Mouse (Mus musculus): Measurements from ENCODE around the gene Adamts7. TPM values are rescaled to one million over a fixed set of nuclear protein-coding genes. Genes with fewer than 3 reads are reported as not detected.

The Adamts7 gene
- polyA plus RNA-seq, 1 experiment, result 7.2 TPM

DNA sequence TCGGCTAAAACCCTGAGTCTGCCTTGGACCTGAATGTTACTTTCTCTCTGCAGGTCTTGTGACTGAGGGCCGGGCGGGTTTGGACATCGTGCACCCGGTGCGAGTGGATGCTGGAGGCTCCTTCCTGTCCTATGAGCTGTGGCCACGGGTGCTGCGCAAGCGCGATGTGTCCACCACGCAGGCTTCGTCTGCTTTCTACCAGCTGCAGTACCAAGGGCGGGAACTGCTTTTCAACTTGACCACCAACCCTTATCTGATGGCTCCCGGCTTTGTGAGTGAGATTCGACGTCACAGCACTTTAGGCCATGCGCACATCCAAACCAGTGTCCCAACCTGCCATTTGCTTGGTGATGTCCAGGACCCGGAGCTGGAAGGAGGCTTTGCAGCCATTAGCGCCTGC is 8.6 kb downstream of the Adamts7 start:
- no peaks in the 10 kb centered on the region for H3K4me1 ChIP-seq (ENCODE audit: control insufficient read depth, insufficient read depth, low read length)
- DNase-seq, result no peak
- TF ChIP-seq POLR2A (IDR thresholded peaks at IDR 0.05; ENCODE audit: borderline replicate concordance, extremely low read depth, low read depth, low read length) (no peak), CTCF (IDR thresholded peaks at IDR 0.05; ENCODE audit: insufficient read depth, low read length) (no peak)
- H3K4me3 ChIP-seq (replicated peaks; ENCODE audit: extremely low read depth, low read depth, low read length), result no peak overlapping the region
- 95% methylated on average over 19 of the region's 19 CpGs for WGBS

- TF ChIP-seq CTCF (IDR thresholded peaks at IDR 0.05; ENCODE audit: insufficient read depth, low read length) (no peak), POLR2A (IDR thresholded peaks at IDR 0.05; ENCODE audit: borderline replicate concordance, extremely low read depth, low read depth, low read length) (no peak)
- 81% methylated on average over 8 of the region's 8 CpGs for WGBS
- Histone ChIP-seq H3K4me3 (replicated peaks; ENCODE audit: extremely low read depth, low read depth, low read length) (no peak overlapping the region), H3K4me1 (ENCODE audit: control insufficient read depth, insufficient read depth, low read length) (no peaks in the 10 kb centered on the region)
- no peak for DNase-seq
Measured at GRCm38 (mm10) chr9:90172528-90173321, 9.9 kb downstream of the Adamts7 start.

DNA sequence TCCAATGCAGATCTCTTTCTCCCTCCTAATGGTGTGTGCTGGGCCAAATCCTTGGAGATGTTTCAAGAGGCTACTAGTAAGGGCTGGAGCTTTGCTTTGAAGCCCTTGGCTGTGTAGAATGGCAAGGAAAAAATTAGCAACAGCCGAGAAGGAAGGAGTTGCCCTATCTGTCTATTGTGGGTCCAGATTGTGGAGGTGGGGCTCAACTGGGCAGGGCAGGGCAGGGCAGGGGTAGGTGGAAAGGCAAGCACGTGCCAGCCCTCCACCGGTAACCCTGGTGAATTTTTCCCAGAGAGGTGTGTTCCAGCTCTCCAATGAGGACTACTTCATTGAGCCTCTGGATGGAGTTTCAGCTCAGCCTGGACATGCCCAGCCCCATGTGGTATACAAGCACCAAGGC is 10.5 kb downstream of the Adamts7 start:
- 63% methylated on average over 3 of the region's 3 CpGs for WGBS
- TF ChIP-seq POLR2A (IDR thresholded peaks at IDR 0.05; ENCODE audit: borderline replicate concordance, extremely low read depth, low read depth, low read length) (no peak), CTCF (IDR thresholded peaks at IDR 0.05; ENCODE audit: insufficient read depth, low read length) (no peak)
- Histone ChIP-seq H3K4me3 (replicated peaks; ENCODE audit: extremely low read depth, low read depth, low read length) (no peak overlapping the region), H3K4me1 (ENCODE audit: control insufficient read depth, insufficient read depth, low read length) (no peaks in the 10 kb centered on the region)
- DNase-seq, result no peak

DNA sequence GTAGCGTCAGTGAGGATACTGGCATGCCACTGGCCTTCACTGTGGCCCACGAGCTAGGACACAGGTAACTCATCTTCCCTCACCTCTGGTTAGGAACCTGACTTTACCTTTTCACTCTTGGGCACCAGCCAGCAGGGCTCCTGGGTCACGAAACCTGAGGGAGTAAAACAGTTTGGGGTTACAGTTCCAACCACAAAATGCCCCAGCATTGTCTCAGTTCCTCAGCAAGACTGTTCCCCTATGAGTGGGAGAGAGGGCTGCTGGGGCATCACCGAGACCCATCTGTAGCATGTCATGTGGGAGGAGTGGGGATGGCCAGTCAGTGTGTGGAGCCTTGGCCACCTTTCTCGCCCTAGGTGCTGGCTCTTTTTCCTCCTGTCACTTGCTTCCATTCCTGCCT is 16.5 kb downstream of the Adamts7 start:
- WGBS, result 82% methylated on average over 5 of the region's 5 CpGs
- Histone ChIP-seq H3K4me1 (ENCODE audit: control insufficient read depth, insufficient read depth, low read length) (no peaks in the 10 kb centered on the region; the same call in 1 of the 2 replicates), H3K4me3 (replicated peaks; ENCODE audit: extremely low read depth, low read depth, low read length) (no peak overlapping the region)
- no peak for DNase-seq
- TF ChIP-seq CTCF (IDR thresholded peaks at IDR 0.05; ENCODE audit: insufficient read depth, low read length) (no peak), POLR2A (IDR thresholded peaks at IDR 0.05; ENCODE audit: borderline replicate concordance, extremely low read depth, low read depth, low read length) (no peak)

- no peak for TF ChIP-seq CTCF (IDR thresholded peaks at IDR 0.05; ENCODE audit: insufficient read depth, low read length)
- TF ChIP-seq POLR2A (IDR thresholded peaks at IDR 0.05; ENCODE audit: borderline replicate concordance, extremely low read depth, low read depth, low read length), result no peak
- Histone ChIP-seq H3K4me3 (replicated peaks; ENCODE audit: extremely low read depth, low read depth, low read length) (no peak overlapping the region), H3K4me1 (ENCODE audit: control insufficient read depth, insufficient read depth, low read length) (no peaks in the 10 kb centered on the region; the same call in 1 of the 2 replicates)
- DNase-seq, result no peak
- 71% methylated on average over 6 of the region's 6 CpGs for WGBS
Measured at GRCm38 (mm10) chr9:90181656-90182388, 19.0 kb downstream of the Adamts7 start.

DNA sequence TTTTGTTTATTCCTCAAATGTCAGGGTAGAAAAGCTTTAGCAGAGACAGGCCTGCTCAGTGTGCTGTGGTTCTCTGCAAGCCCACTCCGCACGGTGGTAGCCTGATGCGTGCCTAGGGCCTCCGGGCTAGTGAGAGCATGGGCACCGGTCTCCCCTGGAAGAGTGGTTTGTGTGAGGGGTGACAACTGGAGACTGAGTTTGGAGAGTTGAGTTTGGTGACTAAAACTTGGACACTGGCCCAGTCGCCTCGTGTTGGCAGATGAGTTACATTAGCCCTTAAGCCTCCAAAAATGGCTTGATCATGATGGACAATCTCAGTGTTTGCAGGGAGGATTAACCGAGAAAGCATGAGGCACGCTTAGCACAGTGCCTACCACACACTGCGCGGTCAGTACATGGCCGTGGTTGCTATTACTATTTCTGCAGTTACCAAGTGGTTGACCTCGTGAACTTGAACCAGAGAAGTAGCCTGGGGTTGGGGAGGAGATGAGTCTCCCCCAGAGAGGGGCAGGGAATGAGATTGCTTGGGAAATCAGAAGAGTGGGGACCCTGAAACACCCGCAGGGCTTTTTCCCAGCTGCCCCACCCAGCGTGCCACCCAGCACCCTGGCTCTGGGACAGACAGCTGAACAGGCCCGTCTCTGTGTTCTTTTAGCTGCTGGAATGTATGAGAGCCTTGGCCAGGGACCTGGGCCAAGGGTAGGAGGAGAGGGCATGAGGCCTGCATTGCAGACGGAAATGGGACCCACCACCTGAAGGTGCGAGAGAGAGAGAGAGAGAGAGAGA is 20.0 kb downstream of the Adamts7 start:
- WGBS, result 62% methylated on average over 18 of the region's 18 CpGs
- no peak for DNase-seq
- no peak overlapping the region for H3K4me3 ChIP-seq (replicated peaks; ENCODE audit: extremely low read depth, low read depth, low read length)
- TF ChIP-seq CTCF (IDR thresholded peaks at IDR 0.05; ENCODE audit: insufficient read depth, low read length) (no peak), POLR2A (IDR thresholded peaks at IDR 0.05; ENCODE audit: borderline replicate concordance, extremely low read depth, low read depth, low read length) (no peak)
- H3K4me1 ChIP-seq (ENCODE audit: control insufficient read depth, insufficient read depth, low read length), result no peaks in the 10 kb centered on the region; the same call in 1 of the 2 replicates

DNA sequence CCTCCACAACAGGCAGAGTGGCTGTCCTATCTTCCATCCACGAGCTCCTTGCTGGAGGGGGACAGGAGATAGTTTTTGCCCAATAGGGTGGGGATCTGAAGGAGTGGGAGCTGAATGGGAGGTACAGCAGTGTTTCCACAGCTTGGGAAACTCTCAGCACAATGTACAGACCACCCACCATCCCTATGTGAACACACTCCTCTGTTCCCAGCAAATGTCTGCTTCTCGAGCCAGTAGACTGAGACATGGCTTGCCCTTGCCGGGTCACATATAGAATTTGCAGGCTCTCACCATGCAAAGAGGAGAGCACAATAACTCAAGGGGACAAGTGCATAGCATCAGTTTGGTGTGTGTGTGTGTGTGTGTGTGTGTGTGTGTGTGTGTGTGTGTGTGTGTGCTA is 20.7 kb downstream of the Adamts7 start:
- WGBS, result 77% methylated on average over 3 of the region's 3 CpGs
- Histone ChIP-seq H3K4me1 (ENCODE audit: control insufficient read depth, insufficient read depth, low read length) (no peaks in the 10 kb centered on the region; the same call in 1 of the 2 replicates), H3K4me3 (replicated peaks; ENCODE audit: extremely low read depth, low read depth, low read length) (no peak overlapping the region)
- DNase-seq, result no peak
- TF ChIP-seq CTCF (IDR thresholded peaks at IDR 0.05; ENCODE audit: insufficient read depth, low read length) (no peak), POLR2A (IDR thresholded peaks at IDR 0.05; ENCODE audit: borderline replicate concordance, extremely low read depth, low read depth, low read length) (no peak)

DNA sequence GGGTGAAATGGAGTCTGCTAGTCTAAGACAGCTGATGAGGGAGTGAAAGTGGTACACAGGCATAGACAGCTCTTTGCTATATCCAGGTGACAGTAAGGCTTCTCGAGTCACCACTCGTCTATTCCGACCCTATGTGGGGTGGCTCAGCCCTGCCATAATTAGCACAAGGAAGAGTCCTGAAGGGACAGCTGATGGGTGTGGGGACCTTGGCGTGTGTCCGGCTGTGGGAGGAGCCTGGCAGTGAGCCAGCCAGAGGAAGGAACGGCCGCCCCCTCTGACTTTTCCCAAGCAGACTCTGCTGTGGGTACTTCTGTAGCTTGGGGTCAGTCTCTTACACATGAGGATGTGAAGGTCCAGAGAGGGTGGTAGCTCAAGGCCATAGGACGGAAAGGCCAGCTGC is 21.2 kb downstream of the Adamts7 start:
- Histone ChIP-seq H3K4me1 (ENCODE audit: control insufficient read depth, insufficient read depth, low read length) (no peaks in the 10 kb centered on the region; the same call in 1 of the 2 replicates), H3K4me3 (replicated peaks; ENCODE audit: extremely low read depth, low read depth, low read length) (no peak overlapping the region)
- no peak for TF ChIP-seq POLR2A (IDR thresholded peaks at IDR 0.05; ENCODE audit: borderline replicate concordance, extremely low read depth, low read depth, low read length)
- no peak for TF ChIP-seq CTCF (IDR thresholded peaks at IDR 0.05; ENCODE audit: insufficient read depth, low read length)
- 31% methylated on average over 8 of the region's 8 CpGs for WGBS
- no peak for DNase-seq

DNA sequence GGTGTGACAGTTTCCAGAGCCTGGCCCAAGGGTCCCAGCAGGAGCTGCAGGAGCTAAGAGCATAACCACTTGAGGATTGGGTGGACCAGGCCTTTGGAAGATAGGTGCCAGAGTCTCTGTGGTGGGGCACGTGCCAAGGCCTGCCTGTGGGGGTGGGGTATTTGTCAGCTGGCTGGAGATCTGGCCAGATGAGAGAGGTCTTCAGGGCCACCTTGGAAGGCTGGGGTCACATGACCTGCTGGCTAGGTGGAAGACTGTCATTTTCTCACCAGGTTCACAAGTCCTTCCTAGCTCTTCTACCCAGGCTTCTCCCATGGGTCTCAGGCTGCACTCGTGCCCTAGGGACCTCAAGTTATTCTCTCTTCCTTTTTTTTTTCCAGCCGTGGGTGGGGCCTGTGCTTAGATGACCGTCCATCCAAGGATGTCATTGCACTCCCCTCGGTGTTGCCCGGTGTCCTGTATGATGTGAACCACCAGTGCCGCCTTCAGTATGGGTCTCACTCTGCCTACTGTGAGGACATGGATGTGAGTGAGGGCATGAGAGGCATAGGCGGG is 22.6 kb downstream of the Adamts7 start:
- DNase-seq, result no peak

More for the DNA sequence above, 22.6 kb downstream of the Adamts7 start:
- 72% methylated on average over 8 of the region's 8 CpGs for WGBS
- TF ChIP-seq CTCF (IDR thresholded peaks at IDR 0.05; ENCODE audit: insufficient read depth, low read length), result no peak
- TF ChIP-seq POLR2A (IDR thresholded peaks at IDR 0.05; ENCODE audit: borderline replicate concordance, extremely low read depth, low read depth, low read length), result no peak
- no peaks in the 10 kb centered on the region; the same call in 1 of the 2 replicates for H3K4me1 ChIP-seq (ENCODE audit: control insufficient read depth, insufficient read depth, low read length)
- H3K4me3 ChIP-seq (replicated peaks; ENCODE audit: extremely low read depth, low read depth, low read length), result no peak overlapping the region
